Mouse (Mus musculus): ENCODE measurements around the gene Podxl. TPM values are rescaled to one million over a fixed set of nuclear protein-coding genes. Genes with fewer than 3 reads are reported as not detected.

Podxl gene
- total RNA-seq, 2 experiments from 2014 or later: 13.3 to 15.7 TPM

- intact Hi-C loops (cut with DNase I): no loop called here
- DNase-seq (ENCODE audit: extremely low spot score in 1 of 2, low spot score in 2 of 2): no peak
These were observed 63.9 kb downstream of the Podxl start for GRCm38 (mm10) chr6:31499836-31500235.

- intact Hi-C loops (cut with DNase I): no loop called here
These were observed 67.6 kb downstream of the Podxl start for GRCm38 (mm10) chr6:31496227-31496626.

GRCm38 (mm10) chr6:31495122-31495731, 68.6 kb downstream of the Podxl start:
- intact Hi-C loops (cut with DNase I): no loop called here
- DNase-seq (ENCODE audit: extremely low spot score in 1 of 2, low spot score in 2 of 2): no peak

More at GRCm38 (mm10) chr6:31496227-31496626, 67.6 kb downstream of the Podxl start:
- DNase-seq (ENCODE audit: extremely low spot score in 1 of 2, low spot score in 2 of 2): no peak

GRCm38 (mm10) chr6:31489950-31490349, 73.8 kb downstream of the Podxl start:
- DNase-seq (ENCODE audit: extremely low spot score in 1 of 2, low spot score in 2 of 2): no peak
- intact Hi-C loops (cut with DNase I): no loop called here

- DNase-seq (ENCODE audit: extremely low spot score in 1 of 2, low spot score in 2 of 2): no peak
- intact Hi-C loops (cut with DNase I): no loop called here
These were observed 77.2 kb downstream of the Podxl start for GRCm38 (mm10) chr6:31486601-31487000.

- no peak for DNase-seq (ENCODE audit: extremely low spot score in 1 of 2, low spot score in 2 of 2)
- intact Hi-C loops (cut with DNase I): no loop called here
These were observed 83.8 kb downstream of the Podxl start for GRCm38 (mm10) chr6:31480008-31480407.

- no peak for DNase-seq (ENCODE audit: extremely low spot score in 1 of 2, low spot score in 2 of 2)
- intact Hi-C loops (cut with DNase I): no loop called here
These were observed 85.6 kb downstream of the Podxl start for GRCm38 (mm10) chr6:31478221-31478620.

Other genes with a start within 250 kb of the Podxl start
- 100 to 1,000 TPM; 125 to 126 TPM for gene Mkln1, start 165.2 kb downstream of the Podxl start, total RNA-seq (2021)

Measured in left cerebral cortex, postnatal 10 days (tissue).